Mouse (Mus musculus) thymus, adult 18-20 months (tissue): ENCODE measurements around the gene 1700037C18Rik.
"Not testable (repeated sequence)": the region's sequence is repeated elsewhere in the genome, so short reads cannot be mapped to it uniquely, and the experiment has no call there.

Experiments used
- DNase-seq, 2 experiments: peaks; one replicate each; pipeline ENCODE4 v3.0.0; 2022; ENCODE audit warnings: mixed read lengths in 2 of 2

1700037C18Rik gene

DNA sequence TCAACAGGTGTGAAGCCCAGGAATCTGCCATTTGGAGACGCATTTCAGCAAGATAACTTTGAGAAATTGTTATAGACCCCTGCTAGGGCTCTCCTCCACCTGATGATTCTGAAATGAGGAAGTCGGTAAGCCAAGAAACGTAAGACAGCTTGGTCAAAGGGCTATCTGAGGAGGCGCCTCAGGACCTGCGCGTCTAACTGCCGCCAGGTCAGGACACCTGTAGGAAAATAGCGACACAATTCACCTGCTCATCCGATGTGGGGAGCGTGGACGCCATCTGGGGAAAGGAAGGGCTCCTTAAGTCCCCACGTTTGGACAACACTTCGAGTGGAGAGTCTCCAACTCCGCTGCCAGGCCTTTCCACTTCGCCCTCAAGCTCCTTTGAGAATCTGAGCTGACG is 36.7 kb downstream of the 1700037C18Rik start:
- DNase-seq: no peak

DNA sequence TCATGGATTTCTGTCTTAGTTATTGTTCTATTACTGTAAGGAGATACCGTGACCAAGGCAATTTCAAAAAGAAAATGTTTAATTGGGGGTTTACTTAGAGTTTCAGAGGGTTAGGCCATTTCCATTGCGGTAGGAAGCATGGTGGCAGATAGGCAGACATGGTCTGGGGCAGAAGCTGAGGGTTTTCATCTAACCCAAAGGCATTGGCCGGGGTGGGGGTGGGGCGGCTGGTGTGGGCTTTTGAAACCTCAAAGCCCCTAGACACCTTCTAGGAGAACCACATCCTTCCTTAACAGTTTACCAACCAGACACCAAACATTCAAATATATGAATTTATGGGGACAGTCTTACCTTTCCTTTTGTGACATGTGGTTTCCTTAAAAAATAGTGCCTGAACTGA is 49.2 kb downstream of the 1700037C18Rik start:
- no peak for DNase-seq

DNA sequence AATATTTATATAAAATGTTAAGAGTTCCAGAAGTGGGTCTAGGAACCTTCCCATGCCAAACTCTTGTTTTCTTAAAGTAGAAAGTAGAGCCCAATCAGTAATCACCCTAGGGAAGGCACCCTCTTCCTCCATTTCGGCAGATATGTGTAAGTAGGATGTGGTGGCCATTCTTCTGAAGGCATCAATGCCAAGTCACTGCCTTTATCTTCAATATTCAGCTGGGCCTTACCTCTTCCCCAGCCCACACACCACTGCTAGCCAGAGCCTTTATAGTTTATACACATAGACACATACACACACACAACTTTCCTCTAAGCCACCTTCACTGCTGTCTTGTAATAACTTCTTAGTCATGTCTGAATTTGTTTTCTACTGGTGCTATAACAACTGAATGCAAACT is 52.7 kb downstream of the 1700037C18Rik start:
- no peak for DNase-seq

DNA sequence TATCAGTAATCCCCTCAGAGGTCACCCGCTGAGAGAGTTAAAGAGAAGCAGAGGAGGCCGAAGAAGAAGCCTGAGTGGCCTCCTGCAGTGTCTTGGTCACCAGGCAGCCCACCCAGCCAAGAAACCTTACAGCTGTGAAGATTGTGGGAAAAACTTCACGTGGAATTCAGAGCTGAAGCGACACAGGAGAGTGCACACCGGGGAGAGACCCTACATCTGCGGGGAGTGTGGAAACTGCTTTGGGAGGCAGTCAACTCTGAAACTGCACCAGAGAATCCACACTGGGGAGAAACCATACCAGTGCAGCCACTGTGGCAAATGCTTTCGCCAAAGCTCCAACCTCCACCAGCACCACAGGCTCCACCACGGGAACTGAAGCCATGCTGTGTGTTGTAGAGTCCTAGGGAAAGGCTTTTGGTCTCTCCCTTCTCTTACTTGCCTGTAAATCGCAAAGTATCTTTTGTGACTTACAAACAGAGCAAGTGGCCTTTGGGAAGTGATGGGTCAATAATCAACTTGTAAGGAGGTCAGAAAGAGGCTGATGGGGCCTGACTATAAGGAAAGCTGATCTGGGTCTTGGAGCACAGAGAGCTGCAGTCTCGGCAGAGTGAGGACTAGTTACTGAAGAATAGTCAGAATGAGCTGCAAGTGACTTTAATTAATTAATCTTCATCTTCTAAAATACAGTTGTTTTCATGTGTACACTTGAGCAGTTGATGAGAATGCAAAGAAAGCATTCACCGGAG is 53.9 kb downstream of the 1700037C18Rik start:
- no peak for DNase-seq

DNA sequence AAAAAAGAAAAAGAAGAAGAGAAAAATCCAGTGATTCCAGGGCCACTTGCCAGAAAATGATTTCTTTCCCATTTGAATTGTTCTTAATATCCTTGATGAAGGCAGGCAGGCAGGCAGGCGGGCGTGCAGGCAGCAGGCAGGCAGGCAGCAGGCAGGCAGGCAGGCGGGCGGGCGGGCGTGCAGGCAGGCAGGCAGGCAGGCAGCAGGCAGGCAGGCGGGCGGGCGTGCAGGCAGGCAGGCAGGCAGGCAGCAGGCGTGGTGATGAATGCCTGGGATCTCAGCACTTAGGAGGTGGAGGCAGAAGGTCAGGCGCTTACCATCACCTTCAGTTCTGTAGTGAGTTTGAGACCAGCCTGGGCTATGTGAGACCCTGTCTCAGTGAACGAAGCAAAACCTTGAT is 55.9 kb downstream of the 1700037C18Rik start:
- no peak for DNase-seq

DNA sequence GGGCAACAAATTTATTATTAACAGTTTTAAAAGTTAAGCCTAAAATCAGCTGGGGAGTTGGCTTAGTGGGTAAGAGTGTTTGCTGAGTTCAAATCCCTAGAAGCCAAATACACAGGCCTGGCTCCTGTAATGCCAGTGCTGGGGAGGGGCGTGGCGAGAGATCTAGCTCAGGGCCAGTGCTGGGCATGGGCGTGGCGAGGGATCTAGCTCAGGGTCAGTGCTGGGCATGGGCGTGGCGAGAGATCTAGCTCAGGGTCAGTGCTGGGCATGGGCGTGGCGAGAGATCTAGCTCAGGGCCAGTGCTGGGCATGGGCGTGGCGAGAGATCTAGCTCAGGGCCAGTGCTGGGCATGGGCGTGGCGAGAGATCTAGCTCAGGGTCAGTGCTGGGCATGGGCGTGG is 57.2 kb downstream of the 1700037C18Rik start:
- not testable (repeated sequence) for DNase-seq

DNA sequence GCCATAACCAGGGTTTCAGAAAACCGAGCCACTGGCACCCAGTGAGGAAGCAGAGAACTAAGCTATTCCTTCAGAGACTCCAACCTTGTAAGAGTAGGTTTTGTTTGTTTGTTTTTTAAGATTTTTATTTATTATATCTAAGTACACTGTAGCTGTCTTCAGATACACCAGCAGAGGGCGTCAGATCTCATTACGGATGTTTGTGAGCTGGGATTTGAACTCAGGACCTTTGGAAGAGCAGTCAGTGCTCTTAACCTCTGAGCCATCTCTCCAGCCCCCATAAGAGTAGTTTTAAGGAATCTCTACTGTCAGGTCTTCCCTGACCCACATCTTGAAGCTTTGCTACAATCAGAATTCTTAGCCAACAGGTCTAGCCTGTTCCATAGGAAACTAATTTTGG is 60.1 kb downstream of the 1700037C18Rik start:
- no peak for DNase-seq

DNA sequence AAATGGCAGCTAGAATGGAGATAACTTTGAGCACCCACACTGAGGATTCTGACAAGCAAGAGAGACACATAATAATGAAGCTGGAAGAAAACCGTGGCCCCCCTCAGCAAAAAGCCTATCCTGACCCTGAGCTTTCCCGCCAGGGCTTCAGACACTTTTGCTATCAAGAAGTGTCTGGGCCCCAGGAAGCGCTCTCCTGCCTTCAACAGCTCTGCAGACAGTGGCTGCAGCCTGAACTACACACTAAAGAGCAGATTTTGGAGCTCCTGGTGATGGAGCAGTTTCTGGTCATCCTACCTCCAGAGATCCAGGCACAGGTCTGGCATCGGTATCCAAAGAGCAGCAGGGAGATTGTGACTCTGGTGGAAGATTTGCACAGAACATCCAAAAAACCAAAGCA is 60.6 kb downstream of the 1700037C18Rik start:
- no peak for DNase-seq

DNA sequence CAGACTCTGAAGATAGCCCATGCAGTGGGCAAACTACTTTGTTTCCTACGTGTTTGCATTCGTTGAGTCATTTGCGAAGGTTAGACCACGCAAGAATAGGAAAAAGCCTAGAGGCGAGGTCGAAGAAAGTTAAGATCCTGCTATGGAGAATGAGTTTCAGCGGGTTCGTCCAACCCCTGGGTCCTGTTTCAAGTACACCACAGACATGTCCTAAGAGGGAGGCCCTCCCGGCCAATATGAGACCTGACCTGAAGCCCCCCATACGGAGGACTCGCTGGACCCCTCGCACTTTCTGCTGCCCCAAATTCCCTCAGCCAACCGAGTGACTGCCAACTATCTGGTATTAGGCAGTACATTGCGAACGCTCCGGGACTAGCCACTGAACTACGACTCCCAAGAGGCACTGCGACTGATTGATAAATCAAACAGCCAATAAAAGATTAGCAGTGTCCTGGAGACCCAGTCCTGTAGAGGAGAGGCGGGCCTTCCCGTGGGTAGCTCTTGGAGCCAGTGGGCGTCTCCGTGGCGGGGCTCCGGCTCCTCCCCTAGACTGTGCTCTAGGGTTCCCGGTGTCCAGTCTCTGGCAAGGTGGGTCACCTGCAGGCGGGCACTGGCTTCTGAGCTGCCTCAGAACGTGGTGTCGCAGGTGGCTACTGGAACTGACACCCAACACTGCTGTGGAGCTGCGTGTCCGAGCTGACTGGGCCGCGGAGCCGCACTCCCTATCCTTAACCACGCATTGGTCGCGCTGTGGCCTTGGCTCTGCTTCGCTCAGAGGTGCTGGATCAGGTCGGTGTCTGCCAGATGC is 61.6 kb downstream of the 1700037C18Rik start, which contains the start of gene Zfp174:
Gene Zfp174, plus strand, starts transcription at position 558 of the 808 bp plus-strand sequence.
- DNase-seq: peak; percentile 88 to 92
